Mouse (Mus musculus) liver, embryonic 14.5 days (tissue): ENCODE data around the gene Frem2. TPM values are rescaled to one million over a fixed set of nuclear protein-coding genes. Genes with fewer than 3 reads are reported as not detected.

Experiments
- ATAC-seq: fragments of 200-750 bp; cut with Nextera tagmentation; 2 replicates; pipeline ENCODE4 v1.8.0; 2017; ENCODE audit warnings: moderate number of reproducible peaks, mild to moderate bottlenecking, moderate library complexity; ENCODE audit not compliant: insufficient read depth
- DNase-seq, 3 experiments: peaks; one replicate each; pipeline ENCODE4 v3.0.0-alpha.2; 2012 to 2013; ENCODE audit warnings: low read depth in 3 of 3, low spot score in 3 of 3
- H3K27ac ChIP-seq: fragments of 300-500 bp; sonication (generic); 2 replicates; pipeline ENCODE4 v1.5.1; 2014; ENCODE audit warnings: moderate library complexity, mild to moderate bottlenecking, control low read depth, inconsistent platforms
- H3K27me3 ChIP-seq: fragments of 300-500 bp; sonication (generic); 2 replicates; pipeline ENCODE4 v1.6.1; 2014; ENCODE audit warnings: mild to moderate bottlenecking, low read length, moderate library complexity; ENCODE audit not compliant: control insufficient read depth, insufficient read depth
- H3K36me3 ChIP-seq: fragments of 300-500 bp; sonication (generic); replicated peaks from 2 replicates; pipeline ENCODE4 v1.6.1; 2014; ENCODE audit warnings: low read depth; ENCODE audit not compliant: control insufficient read depth, insufficient read depth
- H3K4me1 ChIP-seq, 2 experiments: fragments of 200-500 bp in 1 of 2; fragments of 300-500 bp in 1 of 2; sonication (generic) in 1 of 2; replicated peaks; 2 replicates each; pipeline ENCODE4 v1.6.1; 2012 to 2014; ENCODE audit warnings: antibody characterized with exemption in 1 of 2, inconsistent platforms in 1 of 2, low read length in 1 of 2; ENCODE audit not compliant: control insufficient read depth in 2 of 2, insufficient read depth in 2 of 2
- H3K4me2 ChIP-seq: fragments of 300-500 bp; sonication (generic); 2 replicates; pipeline ENCODE4 v1.6.1; 2014; ENCODE audit warnings: low read depth, mild to moderate bottlenecking, control low read depth, moderate library complexity
- H3K4me3 ChIP-seq, 2 experiments: fragments of 200-500 bp in 1 of 2; fragments of 300-500 bp in 1 of 2; sonication (generic) in 1 of 2; 2 replicates each; pipeline ENCODE4 v1.5.1; 2012 to 2014; ENCODE audit warnings: low read depth in 2 of 2, low read length in 2 of 2, mild to moderate bottlenecking in 2 of 2, control low read depth in 1 of 2, inconsistent platforms in 1 of 2, moderate library complexity in 1 of 2; ENCODE audit not compliant: insufficient read depth in 1 of 2
- H3K9ac ChIP-seq: fragments of 300-500 bp; sonication (generic); replicated peaks from 2 replicates; pipeline ENCODE4 v1.6.1; 2014; ENCODE audit warnings: mild to moderate bottlenecking, control low read depth, moderate library complexity
- H3K9me3 ChIP-seq: fragments of 300-500 bp; sonication (generic); 2 replicates; pipeline ENCODE4 v1.6.1; 2016; ENCODE audit warnings: low read length, mixed read lengths; ENCODE audit not compliant: control insufficient read depth
- CTCF ChIP-seq: IDR thresholded peaks from 2 replicates; pipeline ENCODE4 v1.5.1; 2016; ENCODE audit warnings: antibody characterized with exemption, low read depth, control low read depth
- EP300 ChIP-seq: IDR thresholded peaks from 2 replicates; pipeline ENCODE4 v1.6.1; 2016; ENCODE audit warnings: antibody characterized with exemption, low read depth
- WGBS: fragments of 180-500 bp; shearing (Covaris S2); extraction: QIAGEN DNeasy Blood & Tissue Kit; methylation state at CpG from one replicate; pipeline ENCODE4 v1.1.7; 2014; ENCODE audit not compliant: insufficient replicate concordance; 5-methylcytosine and 5-hydroxymethylcytosine counted together
- polyA plus RNA-seq, 2 experiments: library from polyadenylated mRNA; depleted of rRNA in 1 of 2; stranded (reverse) in 1 of 2; unstranded in 1 of 2; fragments of >200 nt; fragmentation: Nextera tagmentation in 1 of 2; extraction: Ambion mirVana in 1 of 2; gene quantifications; 2 replicates each; pipeline versions ENCODE4 v1.2.1 to v1.2.3; 2012 to 2014

Frem2 gene
- polyA plus RNA-seq, 2 experiments = 0.19 to 0.71 TPM

GRCm38 (mm10) chr3:53648902-53649301 is 8.3 kb downstream of the Frem2 start:
- Histone ChIP-seq H3K4me2 (no peak overlapping the region), H3K4me1 (no peaks in the 10 kb centered on the region), H3K9me3 (no peaks in the 10 kb centered on the region), H3K36me3 (no peaks in the 10 kb centered on the region), H3K27me3 (no peaks in the 10 kb centered on the region), H3K9ac (no peak overlapping the region), H3K4me3 (no peak overlapping the region), H3K27ac (no peak overlapping the region)
- DNase-seq (no peak), ATAC-seq (no peak)
- 59% methylated on average over 4 of the region's 4 CpGs for WGBS
- no peak for TF ChIP-seq EP300
- TF ChIP-seq CTCF = no peak

GRCm38 (mm10) chr3:53635948-53636347 is 21.2 kb downstream of the Frem2 start:
- WGBS = 37% methylated on average over 3 of the region's 3 CpGs
- H3K4me3 ChIP-seq = no peak overlapping the region
- no peak overlapping the region for H3K4me2 ChIP-seq
- no peaks in the 10 kb centered on the region for H3K36me3 ChIP-seq
- no peaks in the 10 kb centered on the region for H3K27me3 ChIP-seq
- ATAC-seq = no peak
- no peak overlapping the region for H3K27ac ChIP-seq
- no peak overlapping the region for H3K9ac ChIP-seq
- H3K9me3 ChIP-seq = no peaks in the 10 kb centered on the region
- TF ChIP-seq EP300 = no peak
- TF ChIP-seq CTCF = no peak
- no peak for DNase-seq
- no peaks in the 10 kb centered on the region for H3K4me1 ChIP-seq

- Histone ChIP-seq H3K27me3 (no peaks in the 10 kb centered on the region), H3K36me3 (no peaks in the 10 kb centered on the region), H3K4me2 (no peak overlapping the region), H3K27ac (no peak overlapping the region), H3K9me3 (no peaks in the 10 kb centered on the region), H3K9ac (no peak overlapping the region), H3K4me1 (no peaks in the 10 kb centered on the region), H3K4me3 (no peak overlapping the region)
- TF ChIP-seq EP300 = no peak
- no peak for TF ChIP-seq CTCF
- 69% methylated on average over 14 of the region's 14 CpGs for WGBS
- DNase-seq (no peak), ATAC-seq (no peak)
These were observed 26.0 kb downstream of the Frem2 start for GRCm38 (mm10) chr3:53631126-53631525.

DNA sequence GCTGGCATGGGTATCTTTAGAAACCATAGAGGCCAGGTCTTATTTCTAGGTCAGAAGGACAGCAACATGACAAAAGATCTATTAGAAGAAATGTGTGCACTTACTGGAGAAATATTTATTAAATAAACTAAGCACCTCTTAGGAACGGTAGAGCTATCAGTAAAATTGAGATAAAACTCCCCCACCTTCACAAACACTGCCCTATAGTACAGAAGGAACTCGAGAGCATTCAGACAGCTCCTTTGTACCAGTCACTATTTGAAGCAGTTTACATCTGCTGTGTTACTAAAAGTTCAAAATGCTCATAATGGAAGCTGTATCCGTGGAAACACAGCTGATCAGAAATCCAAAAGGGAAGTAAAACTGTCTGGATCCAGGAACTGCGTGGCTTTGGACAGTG is 26.5 kb downstream of the Frem2 start:
- H3K9ac ChIP-seq = no peak overlapping the region
- ATAC-seq (no peak), DNase-seq (no peak)
- no peaks in the 10 kb centered on the region for H3K27me3 ChIP-seq
- H3K4me1 ChIP-seq = no peaks in the 10 kb centered on the region
- no peak for TF ChIP-seq CTCF
- no peak for TF ChIP-seq EP300
- no peaks in the 10 kb centered on the region for H3K9me3 ChIP-seq
- no peak overlapping the region for H3K4me3 ChIP-seq
- no peak overlapping the region for H3K4me2 ChIP-seq
- 54% methylated on average over 4 of the region's 4 CpGs for WGBS
- no peaks in the 10 kb centered on the region for H3K36me3 ChIP-seq
- H3K27ac ChIP-seq = no peak overlapping the region

- no peak for DNase-seq
These were observed 27.2 kb downstream of the Frem2 start for GRCm38 (mm10) chr3:53629966-53630365.

GRCm38 (mm10) chr3:53623222-53623621 is 33.9 kb downstream of the Frem2 start:
- ATAC-seq = no peak
- H3K27me3 ChIP-seq = no peaks in the 10 kb centered on the region
- no peak for TF ChIP-seq EP300
- no peak for TF ChIP-seq CTCF
- no peak overlapping the region for H3K4me3 ChIP-seq
- no peaks in the 10 kb centered on the region for H3K9me3 ChIP-seq
- no peak overlapping the region for H3K9ac ChIP-seq
- no peaks in the 10 kb centered on the region for H3K4me1 ChIP-seq
- no peak overlapping the region for H3K4me2 ChIP-seq
- DNase-seq = no peak
- 54% methylated on average over 8 of the region's 8 CpGs for WGBS
- no peaks in the 10 kb centered on the region for H3K36me3 ChIP-seq
- no peak overlapping the region for H3K27ac ChIP-seq

More at GRCm38 (mm10) chr3:53629966-53630365, 27.2 kb downstream of the Frem2 start:
- Histone ChIP-seq H3K36me3 (no peaks in the 10 kb centered on the region), H3K27ac (no peak overlapping the region), H3K9ac (no peak overlapping the region), H3K4me3 (no peak overlapping the region), H3K4me1 (no peaks in the 10 kb centered on the region), H3K27me3 (no peaks in the 10 kb centered on the region), H3K4me2 (no peak overlapping the region), H3K9me3 (no peaks in the 10 kb centered on the region)
- TF ChIP-seq CTCF (no peak), EP300 (no peak)
- WGBS = 57% methylated on average over 5 of the region's 5 CpGs
- no peak for ATAC-seq
